Mouse (Mus musculus) CH12.LX (cell line): Measurements from ENCODE around the gene Zfp36. TPM values are rescaled to one million over a fixed set of nuclear protein-coding genes. Genes with fewer than 3 reads are reported as not detected.

Experiments used
- DNase-seq: peaks from one replicate; pipeline ENCODE4 v3.0.0-alpha.2; 2013; ENCODE audit errors: extremely low read depth
- H3K27ac ChIP-seq: 2 replicates; pipeline ENCODE4 v1.5.1; 2012; ENCODE audit warnings: low read depth, mild to moderate bottlenecking, control low read depth, moderate library complexity; ENCODE audit not compliant: insufficient read depth
- H3K27me3 ChIP-seq: replicated peaks from 2 replicates; pipeline ENCODE3; 2012; ENCODE audit warnings: inconsistent platforms
- H3K36me3 ChIP-seq, 2 experiments: replicated peaks in 1 of 2; 2 replicates each; pipeline versions ENCODE3 to v1.6.1; 2012; ENCODE audit warnings: inconsistent platforms in 1 of 2, low read length in 1 of 2, mild to moderate bottlenecking in 1 of 2, mixed read lengths in 1 of 2, moderate library complexity in 1 of 2; ENCODE audit not compliant: control insufficient read depth in 1 of 2, insufficient read depth in 1 of 2
- H3K4me1 ChIP-seq, 2 experiments: 2 replicates each; pipeline ENCODE4 v1.6.1; 2012; ENCODE audit warnings: inconsistent platforms in 1 of 2, moderate library complexity in 1 of 2; ENCODE audit not compliant: insufficient read depth in 2 of 2, control insufficient read depth in 1 of 2
- H3K4me2 ChIP-seq: 2 replicates; pipeline ENCODE4 v1.6.1; 2012; ENCODE audit warnings: low read depth, mild to moderate bottlenecking, control low read depth; ENCODE audit not compliant: poor library complexity, insufficient read depth, severe bottlenecking
- H3K4me3 ChIP-seq, 3 experiments: fragments of 150-350 bp in 1 of 3; sonication (generic) in 1 of 3; replicated peaks in 1 of 3; 2 replicates each; pipeline versions ENCODE3 to v1.5.1; 2011 to 2012; ENCODE audit warnings: low read depth in 2 of 3, low read length in 2 of 3, mild to moderate bottlenecking in 2 of 3, moderate library complexity in 2 of 3, control low read depth in 1 of 3, improper control_type of control experiment in 1 of 3, inconsistent platforms in 1 of 3, mixed read lengths in 1 of 3; ENCODE audit not compliant: poor library complexity in 1 of 3
- H3K79me2 ChIP-seq: replicated peaks from 2 replicates; pipeline ENCODE4 v1.6.1; 2012; ENCODE audit warnings: mild to moderate bottlenecking, moderate library complexity; ENCODE audit not compliant: control insufficient read depth, poor library complexity, insufficient read depth, severe bottlenecking; ENCODE audit errors: extremely low read depth
- H3K9ac ChIP-seq: 2 replicates; pipeline ENCODE4 v1.6.1; 2012; ENCODE audit warnings: low read depth, mild to moderate bottlenecking, control low read depth, moderate library complexity; ENCODE audit not compliant: insufficient read depth
- H3K9me3 ChIP-seq: replicated peaks from 2 replicates; pipeline ENCODE3; 2012; ENCODE audit warnings: low read length, inconsistent platforms, mixed read lengths
- BHLHE40 ChIP-seq: IDR thresholded peaks from 2 replicates; pipeline ENCODE4 v1.6.1; 2011; ENCODE audit warnings: mild to moderate bottlenecking, low read depth, low read length, improper control_type of control experiment
- CHD2 ChIP-seq: IDR thresholded peaks from 2 replicates; pipeline ENCODE4 v1.6.1; 2011; ENCODE audit warnings: low read length, improper control_type of control experiment
- GABPA ChIP-seq: IDR thresholded peaks from 2 replicates; pipeline ENCODE4 v1.6.1; 2012; ENCODE audit warnings: low read depth, low read length, improper control_type of control experiment, inconsistent platforms; ENCODE audit not compliant: insufficient replicate concordance
- MAX ChIP-seq: IDR thresholded peaks from 2 replicates; pipeline ENCODE4 v1.6.1; 2011; ENCODE audit warnings: low read length, improper control_type of control experiment
- MXI1 ChIP-seq: IDR thresholded peaks from 2 replicates; pipeline ENCODE4 v1.6.1; 2011; ENCODE audit warnings: mild to moderate bottlenecking, low read depth, low read length, improper control_type of control experiment
- MYC ChIP-seq: IDR thresholded peaks from 2 replicates; pipeline ENCODE4 v1.6.1; 2011; ENCODE audit warnings: low read depth, mild to moderate bottlenecking, improper control_type of control experiment, low read length
- NELFE ChIP-seq: IDR thresholded peaks from 2 replicates; pipeline ENCODE4 v1.6.1; 2011; ENCODE audit warnings: low read depth, low read length, improper control_type of control experiment
- PAX5 ChIP-seq: IDR thresholded peaks from 2 replicates; pipeline ENCODE4 v1.6.1; 2012; ENCODE audit warnings: low read length, inconsistent platforms, mixed read lengths
- POLR2A ChIP-seq: IDR thresholded peaks from 2 replicates; pipeline ENCODE4 v1.6.1; 2011; ENCODE audit warnings: low read depth, mild to moderate bottlenecking, improper control_type of control experiment, low read length
- TBP ChIP-seq: conservative IDR thresholded peaks from 2 replicates; pipeline ENCODE4 v1.6.1; 2011; ENCODE audit warnings: low read depth, low read length, improper control_type of control experiment
- USF2 ChIP-seq: conservative IDR thresholded peaks from 2 replicates; pipeline ENCODE4 v1.6.1; 2011; ENCODE audit warnings: low read depth, low read length, improper control_type of control experiment
- ZNF384 ChIP-seq: IDR thresholded peaks from 2 replicates; pipeline ENCODE4 v1.6.1; 2012; ENCODE audit warnings: low read depth, low read length, improper control_type of control experiment, inconsistent platforms
- dilution Hi-C: fragments of 300-500 bp; cut with MboI; formaldehyde crosslinking; loops from 2 replicates; pipeline ENCODE4 v1.14.3; 2020; ENCODE audit warnings: low sequenced_read_pairs; ENCODE audit not compliant: extremely low pct_unique_long_range_greater_than_20kb, extremely low pct_ligation_motif_present
- in situ Hi-C: fragments of 300-500 bp; cut with MboI; formaldehyde crosslinking; loops from 3 replicates; pipeline ENCODE4 v1.14.3; 2019; ENCODE audit warnings: low sequenced_read_pairs, low pct_ligation_motif_present, low pct_unique_long_range_greater_than_20kb, mixed read lengths
- polyA plus RNA-seq: library from polyadenylated mRNA; unstranded; fragments of >175 nt; gene quantifications from 2 replicates; pipeline ENCODE4 v1.2.1, GENCODE M21; 2012; ENCODE audit warnings: low read depth; ENCODE audit not compliant: insufficient read length
- total RNA-seq, 2 experiments: library from RNA; depleted of rRNA; stranded (reverse); fragments of 300-350 nt in 1 of 2; fragments of >200 nt in 1 of 2; gene quantifications; 2 replicates each; pipeline ENCODE4 v1.2.3; 2012 to 2014

Gene Zfp36
- total and polyA plus RNA-seq, 3 experiments = 1.9 to 9.9 (median 2.8) TPM

DNA sequence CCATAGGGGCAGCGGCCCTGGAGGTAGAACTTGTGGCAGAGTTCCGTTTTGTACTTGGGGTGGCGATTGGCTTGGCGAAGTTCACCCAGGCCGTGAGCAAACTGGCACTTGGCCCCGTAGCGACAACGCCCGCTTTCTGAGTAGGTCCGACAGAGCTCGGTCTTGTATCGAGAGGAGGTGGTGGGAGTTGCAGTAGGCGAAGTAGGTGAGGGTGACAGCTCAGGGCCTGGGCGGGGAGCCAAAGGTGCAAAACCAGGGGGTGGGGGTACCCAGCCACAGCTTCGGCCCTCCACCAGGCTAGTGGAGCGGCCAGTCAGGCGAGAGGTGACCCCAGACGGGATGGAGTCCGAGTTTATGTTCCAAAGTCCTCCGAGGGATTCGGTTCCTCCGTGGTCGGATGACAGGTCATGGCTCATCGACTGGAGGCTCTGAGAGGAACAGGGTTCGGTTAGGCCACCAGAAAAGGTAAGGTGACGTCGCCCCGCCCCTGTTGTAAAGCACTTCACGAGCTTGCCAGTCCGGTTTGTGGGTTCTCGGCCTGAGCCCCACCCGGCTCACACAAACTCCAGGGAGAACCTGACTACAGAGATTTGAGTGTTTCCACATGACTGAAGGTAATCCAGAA is 1.9 kb downstream of the Zfp36 start:
- dilution Hi-C loops = no loop called here
- Histone ChIP-seq H3K4me1 (peaks cover 14 to 69% of the 10 kb centered on the region in 2 experiments), H3K9ac (peak overlapping the region; percentile 80), H3K4me2 (peak overlapping the region; percentile 72), H3K36me3 (peaks cover 9 to 17% of the 10 kb centered on the region in 2 experiments), H3K27ac (peak overlapping the region; percentile 34; the same call in 1 of the 2 replicates), H3K9me3 (no peaks in the 10 kb centered on the region), H3K27me3 (no peaks in the 10 kb centered on the region), H3K4me3 (peak overlapping the region; percentile 75 to 87 (median 84)), H3K79me2 (peaks cover 27% of the 10 kb centered on the region)
- in situ Hi-C loops = no loop called here
- DNase-seq = no peak
- TF ChIP-seq PAX5 (no peak), MXI1 (peak; percentile 53; the same call in 1 of the 2 replicates)

- peaks cover 9 to 17% of the 10 kb centered on the region in 2 experiments for H3K36me3 ChIP-seq
- H3K79me2 ChIP-seq = peaks cover 27% of the 10 kb centered on the region
- TF ChIP-seq POLR2A = no peak
- TF ChIP-seq MAX = no peak
- TF ChIP-seq NELFE = no peak
- TF ChIP-seq GABPA = no peak
- TF ChIP-seq BHLHE40 = no peak
- TF ChIP-seq CHD2 = no peak
- no peak for TF ChIP-seq ZNF384
- TF ChIP-seq USF2 = no peak
- no peak for TF ChIP-seq MXI1
- TF ChIP-seq MYC = no peak
- TF ChIP-seq TBP = no peak
- peaks cover 8 to 62% of the 10 kb centered on the region in 2 experiments for H3K4me1 ChIP-seq
- peak overlapping the region; percentile 80 for H3K9ac ChIP-seq
- dilution Hi-C loops (no loop called here), in situ Hi-C loops (no loop called here)
- H3K4me2 ChIP-seq = peak overlapping the region; percentile 72
- H3K27ac ChIP-seq = peak overlapping the region; percentile 34; the same call in 1 of the 2 replicates
- H3K9me3 ChIP-seq = no peaks in the 10 kb centered on the region
- DNase-seq = no peak
- no peaks in the 10 kb centered on the region for H3K27me3 ChIP-seq
- H3K4me3 ChIP-seq = peak overlapping the region; percentile 75 to 87 (median 84)
Measured at GRCm38 (mm10) chr7:28377190-28378065, 2.6 kb downstream of the Zfp36 start.
